In the genomic region with DNA sequence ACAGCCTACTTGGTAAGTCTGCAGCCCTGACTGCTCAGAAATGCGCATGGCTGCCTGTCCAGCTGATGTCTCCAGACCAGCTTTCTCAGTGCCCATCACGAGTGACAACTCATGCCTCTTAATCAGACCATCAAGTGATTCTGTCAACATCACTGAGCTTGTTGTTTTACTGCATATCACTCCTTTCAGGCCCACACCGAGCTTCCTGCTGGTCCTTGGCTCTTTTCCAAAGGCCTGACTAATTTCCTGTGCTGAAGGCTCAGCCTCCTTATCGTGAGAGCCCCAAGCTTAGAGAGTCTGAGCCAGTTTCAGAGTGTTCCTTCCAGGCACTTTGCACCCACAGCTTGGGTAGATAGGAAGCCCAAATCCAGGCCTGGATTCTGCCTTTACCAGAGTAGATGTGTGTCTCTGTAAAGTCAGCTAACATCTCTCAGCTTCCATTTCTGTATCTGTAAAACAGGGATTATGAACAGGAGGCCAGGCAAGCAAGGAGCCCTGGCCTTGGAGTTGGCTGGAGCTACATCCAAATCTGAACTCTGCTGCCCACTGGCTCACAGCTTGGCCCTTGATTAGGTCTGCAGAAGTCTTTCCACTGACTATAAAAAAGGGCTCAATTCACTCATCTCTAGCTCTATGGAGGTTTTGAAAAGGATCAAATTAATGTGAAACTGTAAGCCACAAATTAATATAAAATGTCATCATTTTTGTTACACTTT, we compare ENCODE assay signal across 8 mouse cellular contexts. TPM values are rescaled to one million over a fixed set of nuclear protein-coding genes. Genes with fewer than 3 reads are reported as not detected.
A peak's percentile ranks its signal among the peaks of the same experiment; 100 is the strongest.
DNase-seq lines count a peak whose midpoint lies in the region; ATAC-seq lines count a peak whose summit lies in the region.

No protein-coding gene starts in this region.

- H3K36me3 ChIP-seq in kidney, embryonic 15.5 days = no peaks in the 10 kb centered on the region
- no peaks in the 10 kb centered on the region for H3K36me3 ChIP-seq in megakaryocyte, embryonic 14.5 days (replicated peaks; ENCODE audit: low read length)

- H3K4me1 ChIP-seq in kidney, embryonic 15.5 days = peaks cover 18% of the 10 kb centered on the region
- H3K4me1 ChIP-seq in megakaryocyte, embryonic 14.5 days = peaks cover 42% of the 10 kb centered on the region

- DNase-seq in cerebellum, adult 11 months = peak; percentile 28
- peak; percentile 38 to 48 for DNase-seq in spleen, postnatal 36 days (ENCODE audit: low spot score in 2 of 2)
- DNase-seq in spleen, adult 18-20 months = no peak
- peak; percentile 99 for DNase-seq in heart, adult 11 months

- H3K27ac ChIP-seq in kidney, embryonic 15.5 days = peak overlapping the region; percentile 49

- H3K4me2 ChIP-seq in kidney, embryonic 15.5 days = no peak overlapping the region

- no peak overlapping the region for H3K4me3 ChIP-seq in kidney, embryonic 15.5 days (replicated peaks)
- peak overlapping the region; percentile 57 for H3K4me3 ChIP-seq in megakaryocyte, embryonic 14.5 days (replicated peaks)

- ATAC-seq in cerebellum, adult (ENCODE audit: insufficient number of reproducible peaks, low FRiP score, low TSS enrichment) = no peak
- ATAC-seq in kidney, embryonic 15.5 days (replicated peaks; ENCODE audit: low FRiP score) = 0 out of 2 replicates have a peak, but pooled peaks have one; percentile 22
- ATAC-seq in erythroblast, adult 5-6 weeks (replicated peaks; ENCODE audit: low FRiP score, poor library complexity, severe bottlenecking) = no peak

- no peaks in the 10 kb centered on the region for H3K27me3 ChIP-seq in kidney, embryonic 15.5 days
- H3K27me3 ChIP-seq in megakaryocyte, embryonic 14.5 days (replicated peaks) = no peaks in the 10 kb centered on the region

- H3K9ac ChIP-seq in kidney, embryonic 15.5 days = no peak overlapping the region

- H3K9me3 ChIP-seq in kidney, embryonic 15.5 days (replicated peaks) = no peaks in the 10 kb centered on the region
- H3K9me3 ChIP-seq in megakaryocyte, embryonic 14.5 days = peaks cover 10% of the 10 kb centered on the region

- 29% methylated on average over 4 of the region's 4 CpGs for WGBS in kidney, embryonic 15.5 days

RNA-seq across cellular contexts. Expression of gene Lyst, which starts 51.5 kb away (rescaled TPM):
- polyA plus RNA-seq in kidney, embryonic 15.5 days (2015; fragmentation: Nextera tagmentation; extraction: Ambion mirVana) = 4.2 and 6.3 TPM in 2 replicates
- polyA plus RNA-seq in megakaryocyte, embryonic 14.5 days (2012; ENCODE audit: insufficient read depth, low replicate concordance) = 0.91 and 0.93 TPM in 2 replicates
- total RNA-seq in erythroblast, adult 5-6 weeks (2015; ENCODE audit: low replicate concordance) = 24.9 and 33.0 TPM in 2 replicates
- 22.3 and 30.8 TPM in 2 replicates for total RNA-seq in erythroblast, adult 5-6 weeks (2017; ENCODE audit: low replicate concordance)

Comparison
In these comparisons a context has a peak if more than half of its experiments do, and no peak if none do; other contexts are left out.
1. DNase-seq: peak in cerebellum, adult 11 months (single experiment), spleen, postnatal 36 days (2 of 2) and heart, adult 11 months (single experiment); none in spleen, adult 18-20 months (0 of 2).